Mouse (Mus musculus): ENCODE measurements around the gene Ppif.

The Ppif gene

DNA sequence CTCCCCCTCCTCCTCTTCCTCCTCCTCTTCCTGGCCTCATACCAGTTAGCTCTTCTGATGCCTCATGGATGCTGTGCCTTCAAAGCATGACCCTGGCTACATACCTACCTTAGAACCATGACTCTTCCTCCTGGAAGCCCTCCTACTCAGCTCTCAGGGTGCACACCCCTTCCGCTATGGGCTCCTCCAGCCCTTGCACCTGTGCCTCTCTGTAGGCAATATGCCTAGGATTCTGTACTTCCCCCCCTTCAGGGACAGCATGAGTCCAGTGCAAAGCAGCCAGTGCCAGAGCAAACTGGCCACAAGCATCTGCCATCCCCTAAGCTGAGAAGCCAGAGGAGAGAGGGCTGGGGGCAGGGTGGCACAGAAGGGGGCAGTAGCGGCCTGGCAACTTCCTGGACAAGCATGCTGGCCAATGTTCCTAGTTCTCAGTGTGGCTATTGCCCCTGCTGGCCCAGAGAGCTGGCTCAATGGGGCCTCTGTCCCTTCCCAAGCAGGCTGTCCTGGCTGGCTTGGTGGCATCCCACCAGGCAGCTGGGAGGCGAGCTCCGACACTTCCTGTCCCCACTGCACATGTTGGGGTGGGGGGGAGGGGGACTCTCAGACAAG, 46.1 kb downstream of the Ppif start:
- DNase-seq = no peak

DNA sequence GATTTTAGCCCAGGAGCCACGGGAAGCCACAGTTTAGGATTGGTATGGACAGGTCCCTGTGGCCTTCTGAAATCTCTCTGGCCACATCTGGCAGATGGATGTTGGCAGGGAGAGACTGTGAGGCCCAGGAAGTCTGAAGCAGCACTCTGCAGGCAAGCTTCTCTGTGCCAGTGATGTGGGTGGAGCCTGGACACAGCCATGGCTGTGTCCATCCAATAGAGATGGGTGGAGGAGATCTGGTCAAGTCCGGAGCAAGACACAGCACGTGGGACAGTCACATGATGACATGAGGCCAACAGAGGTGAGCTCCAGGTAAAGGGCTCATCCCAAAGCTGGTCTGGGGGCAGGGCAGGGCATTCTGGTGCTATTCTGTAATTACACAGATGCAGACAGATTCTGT, 47.3 kb downstream of the Ppif start:
- no peak for DNase-seq

DNA sequence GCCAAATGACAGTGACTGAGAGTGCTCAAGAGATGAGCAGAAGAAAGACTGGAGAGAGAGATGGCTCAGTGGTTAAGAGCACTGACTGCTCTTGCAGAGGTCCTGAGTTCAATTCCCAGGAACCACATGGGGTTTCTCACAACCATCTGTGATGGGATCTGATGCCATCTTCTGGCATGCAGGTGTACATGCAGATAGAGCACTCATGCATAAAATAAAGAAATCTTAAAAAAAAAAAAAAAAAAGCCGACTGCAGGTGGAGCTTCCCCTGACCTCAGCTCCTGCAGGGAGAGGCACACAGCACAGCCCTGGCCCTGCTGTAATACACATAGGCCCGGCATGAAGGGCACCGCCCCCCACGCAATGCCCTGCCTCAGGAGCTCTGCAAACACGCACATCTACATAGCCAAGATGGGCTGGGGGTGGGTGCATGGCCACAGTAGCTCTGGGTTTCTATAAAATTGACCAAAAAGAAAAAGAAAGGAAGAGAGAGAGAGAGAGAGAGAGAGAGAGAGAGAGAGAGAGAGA, 48.0 kb downstream of the Ppif start:
- DNase-seq = no peak

GRCm38 (mm10) chr14:25742943-25743342, 49.0 kb downstream of the Ppif start:
- DNase-seq = no peak

- peak in 1 of 2 experiments; percentile 44 for DNase-seq
These were observed 51.6 kb downstream of the Ppif start for GRCm38 (mm10) chr14:25745365-25746184.

- no peak for DNase-seq
These were observed 52.4 kb downstream of the Ppif start for GRCm38 (mm10) chr14:25746371-25746770.

GRCm38 (mm10) chr14:25746971-25747945, 53.3 kb downstream of the Ppif start:
- DNase-seq = peak; percentile 78 to 79

DNA sequence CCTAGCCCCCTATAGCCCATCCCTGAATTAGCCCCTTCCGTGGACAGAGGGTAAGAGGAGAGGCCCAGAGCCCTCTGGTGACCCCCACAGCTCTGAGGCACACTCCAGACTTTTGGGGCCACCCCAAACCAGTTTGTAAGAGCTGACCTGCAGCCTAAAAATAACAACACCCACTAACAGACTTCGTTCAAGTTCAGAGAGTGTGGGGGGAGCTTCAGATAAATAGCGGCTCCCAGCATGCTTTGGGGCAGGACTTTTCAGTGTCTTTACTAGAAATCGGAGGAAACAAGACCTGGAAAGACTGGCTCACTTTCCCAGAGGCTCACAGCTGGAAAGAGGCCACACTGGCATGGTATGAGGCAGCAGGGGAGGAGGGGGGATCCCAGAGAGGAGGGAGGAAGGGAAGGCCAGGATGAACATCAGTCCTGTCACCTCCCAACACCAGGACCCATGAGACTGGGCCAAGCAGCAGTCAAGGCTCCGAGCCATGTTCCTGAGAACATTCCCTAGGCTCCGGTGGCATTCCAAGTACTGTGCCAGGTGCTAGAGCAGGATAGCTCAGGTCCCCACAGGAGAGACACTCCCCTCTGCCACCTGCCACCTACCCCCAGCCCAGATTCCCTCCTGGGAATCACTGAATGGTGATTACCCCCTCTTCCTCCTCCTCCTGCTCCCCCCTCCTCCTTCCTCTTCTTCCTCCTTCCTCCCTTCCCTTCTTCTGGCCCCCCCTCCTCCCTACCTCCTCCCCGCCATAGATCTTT, 54.2 kb downstream of the Ppif start:
- peak in 1 of 2 experiments; percentile 46 for DNase-seq

DNA sequence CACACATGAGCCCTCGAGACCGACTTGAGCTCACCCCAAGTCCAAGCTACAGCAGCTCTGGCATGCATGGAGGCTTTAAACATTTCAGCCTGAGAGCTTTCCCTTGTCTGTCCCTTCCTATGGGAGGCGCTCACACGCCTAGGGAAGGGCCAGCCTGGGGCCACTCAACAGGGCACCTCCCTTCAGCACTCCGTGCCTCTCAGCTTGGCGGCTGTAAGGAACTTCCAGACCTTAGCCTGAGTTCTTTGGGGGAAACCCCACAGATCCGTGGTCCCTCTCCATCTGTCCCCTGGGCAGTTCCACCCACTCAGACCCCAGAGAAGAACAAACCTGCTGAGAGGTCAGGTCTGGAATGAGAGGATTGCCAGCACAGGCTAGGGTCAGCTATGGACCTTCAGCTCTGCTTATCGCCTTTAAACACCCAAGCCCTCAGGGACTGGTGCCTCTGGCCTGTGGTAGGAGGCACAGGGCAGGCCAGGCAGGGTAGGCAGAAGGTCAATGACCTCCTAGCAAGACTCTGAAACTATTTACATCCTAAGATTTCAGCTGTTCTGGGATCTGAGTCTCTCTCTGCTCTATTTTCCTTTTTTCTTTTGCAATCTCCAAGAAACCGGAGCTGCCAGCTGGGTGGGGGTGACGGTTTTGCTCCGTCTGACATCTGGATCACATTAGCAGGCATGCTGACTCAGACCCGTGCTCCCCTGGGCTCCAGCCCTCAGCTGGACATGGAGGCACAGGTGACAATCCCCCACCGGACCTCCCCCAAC, 55.4 kb downstream of the Ppif start:
- no peak for DNase-seq
